Mouse (Mus musculus) kidney, adult 2 months (tissue): ENCODE measurements around the gene Btg2. TPM values are rescaled to one million over a fixed set of nuclear protein-coding genes. Genes with fewer than 3 reads are reported as not detected.
A peak's percentile ranks its signal among the peaks of the same experiment; 100 is the strongest.

Source experiments
- DNase-seq: peaks from one replicate; pipeline ENCODE4 v3.0.0; 2021
- H3K27ac ChIP-seq: fragments of 200-500 bp; 2 replicates; pipeline ENCODE4 v1.5.1; 2012; ENCODE audit warnings: low read depth, low read length, control low read depth, inconsistent platforms; ENCODE audit not compliant: insufficient read depth
- H3K27me3 ChIP-seq: fragments of 200-500 bp; replicated peaks from 2 replicates; pipeline ENCODE4 v1.6.1; 2012; ENCODE audit warnings: mild to moderate bottlenecking, moderate library complexity, low read length, inconsistent platforms; ENCODE audit not compliant: control insufficient read depth, insufficient read depth
- H3K36me3 ChIP-seq: fragments of 200-500 bp; 2 replicates; pipeline ENCODE4 v1.6.1; 2012; ENCODE audit warnings: mild to moderate bottlenecking, moderate library complexity, low read length, inconsistent platforms; ENCODE audit not compliant: control insufficient read depth, insufficient read depth
- H3K4me1 ChIP-seq: fragments of 200-500 bp; 2 replicates; pipeline ENCODE4 v1.6.1; 2011; ENCODE audit warnings: low read length; ENCODE audit not compliant: control insufficient read depth, insufficient read depth
- H3K4me3 ChIP-seq: fragments of 200-500 bp; 2 replicates; pipeline ENCODE4 v1.5.1; 2011; ENCODE audit warnings: mild to moderate bottlenecking, low read depth, low read length, control low read depth; ENCODE audit not compliant: insufficient read depth
- CTCF ChIP-seq: fragments of 200-500 bp; conservative IDR thresholded peaks from 2 replicates; pipeline ENCODE4 v1.5.1; 2011; ENCODE audit warnings: low read depth, mild to moderate bottlenecking, control low read depth, low read length, moderate library complexity, mixed read lengths; ENCODE audit not compliant: insufficient read depth, insufficient read length
- POLR2A ChIP-seq: fragments of 200-500 bp; IDR thresholded peaks from one replicate; pipeline ENCODE4 v1.6.1; 2011; ENCODE audit warnings: low read depth, low read length, control low read depth
- WGBS: fragments of 180-500 bp; shearing (Covaris S2); methylation state at CpG from one replicate; pipeline ENCODE4 v1.1.7; 2018; 5-methylcytosine and 5-hydroxymethylcytosine counted together
- polyA plus RNA-seq: library from polyadenylated mRNA; depleted of rRNA; stranded (reverse); fragments of >200 nt; gene quantifications from 2 replicates; pipeline ENCODE4 v1.2.3, GENCODE M21; 2012

The Btg2 gene
- polyA plus RNA-seq, 1 experiment = 23.7 TPM

- peak overlapping the region; percentile 85 for H3K27ac ChIP-seq
- no peak for TF ChIP-seq POLR2A
- TF ChIP-seq CTCF = no peak
- H3K27me3 ChIP-seq = no peaks in the 10 kb centered on the region
- H3K4me1 ChIP-seq = peaks cover 23% of the 10 kb centered on the region
- peak; percentile 71 for DNase-seq
- H3K36me3 ChIP-seq = no peaks in the 10 kb centered on the region
- WGBS = 5% methylated on average over 33 of the region's 33 CpGs
- no peak overlapping the region for H3K4me3 ChIP-seq
Observed at GRCm38 (mm10) chr1:134063086-134063772, 15.7 kb downstream of the Btg2 start.

GRCm38 (mm10) chr1:134062411-134063085 lies 16.4 kb downstream of the Btg2 start:
- Histone ChIP-seq H3K27ac (peak overlapping the region; percentile 26), H3K4me1 (peaks cover 23% of the 10 kb centered on the region), H3K36me3 (no peaks in the 10 kb centered on the region), H3K27me3 (no peaks in the 10 kb centered on the region), H3K4me3 (no peak overlapping the region)
- WGBS = 27% methylated on average over 11 of the region's 11 CpGs
- TF ChIP-seq POLR2A (no peak), CTCF (no peak)
- DNase-seq = no peak

- no peak for DNase-seq
- Histone ChIP-seq H3K4me3 (no peak overlapping the region), H3K36me3 (no peaks in the 10 kb centered on the region), H3K4me1 (peaks cover 23% of the 10 kb centered on the region), H3K27me3 (no peaks in the 10 kb centered on the region), H3K27ac (no peak overlapping the region)
- no peak for TF ChIP-seq CTCF
- TF ChIP-seq POLR2A = no peak
- 80% methylated on average over 3 of the region's 3 CpGs for WGBS
Observed at GRCm38 (mm10) chr1:134061915-134062314, 17.0 kb downstream of the Btg2 start.

- Histone ChIP-seq H3K4me1 (peaks cover 23% of the 10 kb centered on the region), H3K36me3 (no peaks in the 10 kb centered on the region), H3K27me3 (no peaks in the 10 kb centered on the region), H3K27ac (peak overlapping the region; percentile 100), H3K4me3 (peak overlapping the region; percentile 49)
- whole genome bisulfite sequencing = 3% methylated on average over 31 of the region's 31 CpGs
- TF ChIP-seq CTCF (0 out of 2 replicates have a peak, but pooled peaks have one; percentile 19), POLR2A (peak; percentile 75)
- DNase-seq = peak; percentile 95
Observed at GRCm38 (mm10) chr1:134060849-134061569, 17.9 kb downstream of the Btg2 start.

- Histone ChIP-seq H3K36me3 (no peaks in the 10 kb centered on the region), H3K27me3 (no peaks in the 10 kb centered on the region), H3K4me3 (no peak overlapping the region), H3K4me1 (peaks cover 25% of the 10 kb centered on the region), H3K27ac (peak overlapping the region; percentile 100)
- DNase-seq = no peak
- WGBS = 68% methylated on average over 16 of the region's 16 CpGs
- TF ChIP-seq POLR2A = no peak
- peak; percentile 69 for TF ChIP-seq CTCF
Observed at GRCm38 (mm10) chr1:134059739-134060695, 18.9 kb downstream of the Btg2 start.

GRCm38 (mm10) chr1:134058870-134059269 lies 20.1 kb downstream of the Btg2 start:
- peaks cover 20% of the 10 kb centered on the region for H3K4me1 ChIP-seq
- no peak overlapping the region for H3K4me3 ChIP-seq
- no peak overlapping the region for H3K27ac ChIP-seq
- DNase-seq = peak; percentile 54
- no peaks in the 10 kb centered on the region for H3K27me3 ChIP-seq
- no peak for TF ChIP-seq CTCF
- TF ChIP-seq POLR2A = no peak
- H3K36me3 ChIP-seq = no peaks in the 10 kb centered on the region
- WGBS = 24% methylated on average over 6 of the region's 6 CpGs
